Mouse (Mus musculus) CH12F3 (cell line): ENCODE measurements around the gene Cyp4f15.
"Not testable (repeated sequence)": the region's sequence is repeated elsewhere in the genome, so short reads cannot be mapped to it uniquely, and the experiment has no call there.

Experiments used
- in situ Hi-C: fragments of 300-500 bp; cut with MboI; formaldehyde crosslinking; loops from 2 replicates; pipeline ENCODE4 v1.14.3; 2020; ENCODE audit warnings: low sequenced_read_pairs

Gene Cyp4f15

DNA sequence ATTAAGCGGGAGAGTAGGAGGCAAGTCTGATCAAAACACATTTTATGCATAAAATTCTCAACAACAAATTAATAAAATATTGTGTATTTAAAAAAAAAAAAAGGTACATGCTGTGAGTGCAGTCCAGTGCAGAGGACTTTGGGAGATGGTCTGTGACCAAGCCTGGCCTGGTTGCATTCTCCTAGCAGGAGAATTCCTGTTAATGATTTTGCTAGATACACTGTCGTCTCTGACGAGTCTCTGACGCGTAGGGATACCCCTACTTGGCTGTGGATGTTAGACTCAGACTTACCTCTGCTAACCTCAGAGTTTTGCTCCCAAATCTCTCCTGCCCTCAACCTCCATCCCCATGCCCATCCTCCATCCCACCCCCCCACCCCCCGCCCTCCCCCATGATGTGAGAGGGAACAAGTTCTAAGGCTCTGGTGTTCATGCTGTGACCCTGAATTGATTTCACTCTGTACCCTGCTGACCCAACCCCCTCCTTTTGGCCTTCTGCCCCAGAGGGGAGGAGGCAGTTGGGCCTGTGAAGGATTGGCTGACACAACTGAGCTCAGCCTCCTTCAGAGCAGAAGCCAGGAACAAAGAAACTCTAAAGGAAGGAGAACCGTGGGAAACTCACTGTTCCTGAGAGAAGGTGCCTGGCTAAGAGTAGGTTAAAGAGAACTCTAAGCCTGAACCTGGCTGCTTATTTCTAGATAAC lies at the start of gene Cyp4f15:
Cyp4f15 (plus strand) TSS at position 580 of the 703 bp plus-strand sequence.
- in situ Hi-C loops, result no loop called here

DNA sequence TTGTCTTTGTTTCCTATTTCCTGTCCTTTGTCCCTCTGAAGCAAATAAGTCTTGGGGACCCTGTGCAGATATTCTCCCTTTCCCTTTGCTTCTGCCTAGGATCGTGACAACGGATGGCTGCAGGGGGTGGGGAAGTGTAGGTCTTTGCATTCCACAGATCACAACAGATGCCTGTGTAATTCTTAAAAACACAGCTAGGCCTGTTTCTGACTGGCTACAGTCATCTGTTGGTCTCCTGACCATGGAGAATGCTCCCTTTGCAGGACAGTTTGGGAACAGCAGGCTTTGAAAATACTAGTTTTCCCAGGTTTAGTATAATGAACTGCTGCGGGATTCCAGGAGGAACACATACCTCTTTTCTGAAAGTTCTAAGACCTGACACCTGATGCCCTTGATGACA lies 49.1 kb upstream of the Cyp4f15 start:
- in situ Hi-C loops, result no loop called here

- in situ Hi-C loops, result no loop called here
Measured at GRCm38 (mm10) chr17:32637151-32637550, 48.3 kb upstream of the Cyp4f15 start.

GRCm38 (mm10) chr17:32646631-32647030 lies 38.8 kb upstream of the Cyp4f15 start:
- in situ Hi-C loops, result no loop called here

- in situ Hi-C loops, result no loop called here
Measured at GRCm38 (mm10) chr17:32653860-32654259, 31.6 kb upstream of the Cyp4f15 start.

DNA sequence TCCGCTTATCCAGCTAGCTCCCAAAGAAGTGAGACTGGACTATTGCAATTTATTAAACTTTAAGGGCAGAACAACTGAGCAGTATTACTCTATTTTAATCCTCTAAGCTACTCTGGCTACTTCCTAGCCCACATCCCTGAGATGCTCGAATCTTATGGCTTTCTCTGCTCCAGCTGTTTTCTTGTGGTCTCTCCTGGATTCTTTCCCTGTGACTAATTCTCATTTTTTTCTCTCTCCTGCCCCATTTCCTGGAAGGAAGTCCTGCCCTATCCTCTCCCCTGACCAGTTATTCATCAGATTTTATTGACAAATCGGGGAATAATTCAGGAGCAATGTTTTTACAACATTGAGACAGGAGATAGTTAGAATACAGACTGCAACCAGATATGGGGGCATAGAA lies 28.4 kb upstream of the Cyp4f15 start:
- in situ Hi-C loops, result no loop called here

- in situ Hi-C loops, result no loop called here
Measured at GRCm38 (mm10) chr17:32658246-32658645, 27.2 kb upstream of the Cyp4f15 start.

GRCm38 (mm10) chr17:32658712-32659111 lies 26.7 kb upstream of the Cyp4f15 start, which contains the start of gene Cyp4f40:
Gene Cyp4f40, plus strand, starts transcription at chr17:32658900.
- in situ Hi-C loops, result no loop called here

- in situ Hi-C loops, result no loop called here
Measured at GRCm38 (mm10) chr17:32673976-32674375, 11.5 kb upstream of the Cyp4f15 start.

DNA sequence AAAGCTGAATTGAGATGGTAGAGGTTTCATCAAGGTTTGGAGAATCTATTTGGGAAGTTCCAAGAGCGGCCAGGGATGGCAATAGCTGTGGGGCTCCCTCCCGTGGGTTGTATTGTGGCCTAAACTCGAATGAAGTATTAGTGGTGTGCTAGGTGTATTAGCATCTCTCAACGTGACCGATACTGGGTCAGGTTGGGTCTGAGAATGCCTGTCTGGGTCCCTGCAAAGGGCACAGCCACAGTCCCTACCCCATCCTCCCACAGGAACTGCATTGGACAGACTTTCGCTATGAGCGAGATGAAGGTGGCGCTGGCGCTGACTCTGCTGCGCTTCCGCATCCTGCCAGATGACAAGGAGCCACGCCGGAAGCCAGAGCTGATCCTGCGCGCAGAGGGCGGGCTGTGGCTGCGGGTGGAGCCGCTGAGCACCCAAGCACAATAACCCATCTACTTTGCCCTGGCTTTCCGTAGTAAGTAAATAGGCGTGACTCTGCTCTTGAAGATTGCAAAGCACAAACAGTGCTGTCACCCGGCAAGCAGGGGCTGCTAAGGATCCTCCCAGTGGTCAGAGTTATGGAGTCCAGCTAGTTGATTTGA lies 9.3 kb upstream of the Cyp4f15 start:
- in situ Hi-C loops, result no loop called here

DNA sequence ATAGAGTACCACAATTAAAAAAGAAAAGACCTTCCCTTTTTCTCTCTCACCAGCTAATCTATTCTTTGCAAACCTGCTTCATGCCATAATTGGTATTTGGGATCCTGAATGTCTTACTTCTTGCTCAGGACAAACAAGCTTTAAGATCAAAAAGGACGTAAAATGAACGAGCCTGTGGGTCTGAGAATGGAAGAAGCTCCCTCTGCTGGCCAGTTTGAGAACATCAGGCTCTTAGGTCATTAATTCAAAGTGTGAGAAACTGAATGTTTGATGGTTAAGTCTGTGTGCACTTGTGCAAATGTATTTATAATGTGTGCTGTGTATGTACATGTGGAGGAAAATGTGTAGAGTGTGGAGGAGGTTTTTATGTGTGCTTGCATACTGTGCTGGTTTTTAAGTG lies 5.0 kb upstream of the Cyp4f15 start:
- in situ Hi-C loops, result no loop called here

- in situ Hi-C loops, result no loop called here
Measured at GRCm38 (mm10) chr17:32686722-32687121, 1.3 kb downstream of the Cyp4f15 start.

- in situ Hi-C loops, result no loop called here
Measured at GRCm38 (mm10) chr17:32690959-32691358, 5.5 kb downstream of the Cyp4f15 start.

DNA sequence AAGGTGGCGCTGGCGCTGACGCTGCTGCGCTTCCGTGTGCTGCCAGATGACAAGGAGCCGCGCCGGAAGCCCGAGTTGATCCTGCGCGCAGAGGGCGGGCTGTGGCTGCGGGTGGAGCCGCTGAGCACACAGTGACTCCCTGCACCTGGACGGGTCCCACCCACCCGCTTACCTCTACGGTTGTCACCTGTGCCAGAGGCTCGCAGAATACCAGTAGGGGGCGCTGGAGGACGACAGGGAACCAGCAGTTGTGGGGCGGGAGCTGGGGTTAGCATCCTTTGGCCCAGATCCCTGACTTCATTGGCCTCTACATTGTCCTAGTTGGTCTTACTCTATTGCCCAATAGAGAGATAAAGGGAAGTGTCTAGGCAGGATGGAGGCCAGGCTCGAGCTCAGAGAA lies 17.4 kb downstream of the Cyp4f15 start:
- in situ Hi-C loops, result no loop called here

DNA sequence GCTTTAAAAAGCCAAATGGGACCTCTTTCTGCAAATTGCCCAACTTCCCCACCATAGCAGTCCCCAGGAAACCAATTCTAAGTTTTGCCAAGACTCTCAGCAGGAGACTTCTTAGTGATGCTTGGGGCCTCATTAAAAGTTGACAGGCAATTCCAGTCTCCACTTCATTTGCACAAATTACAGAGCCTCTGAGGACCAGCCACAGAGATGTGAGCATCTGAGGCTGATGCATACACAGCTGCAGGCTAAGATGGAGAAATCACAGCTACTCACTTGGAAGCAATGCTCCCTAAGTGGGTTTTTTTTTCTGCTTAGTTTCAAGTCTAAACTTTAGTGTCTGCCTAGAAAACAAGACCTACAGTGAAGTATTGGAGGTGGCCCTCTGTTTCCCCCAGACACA lies 25.1 kb downstream of the Cyp4f15 start:
- in situ Hi-C loops, result not testable (repeated sequence)

GRCm38 (mm10) chr17:32722151-32722550 lies 36.7 kb downstream of the Cyp4f15 start:
- in situ Hi-C loops, result not testable (repeated sequence)

GRCm38 (mm10) chr17:32722771-32723170 lies 37.3 kb downstream of the Cyp4f15 start:
- in situ Hi-C loops, result no loop called here

GRCm38 (mm10) chr17:32726360-32726759 lies 40.9 kb downstream of the Cyp4f15 start:
- in situ Hi-C loops, result not testable (repeated sequence)

DNA sequence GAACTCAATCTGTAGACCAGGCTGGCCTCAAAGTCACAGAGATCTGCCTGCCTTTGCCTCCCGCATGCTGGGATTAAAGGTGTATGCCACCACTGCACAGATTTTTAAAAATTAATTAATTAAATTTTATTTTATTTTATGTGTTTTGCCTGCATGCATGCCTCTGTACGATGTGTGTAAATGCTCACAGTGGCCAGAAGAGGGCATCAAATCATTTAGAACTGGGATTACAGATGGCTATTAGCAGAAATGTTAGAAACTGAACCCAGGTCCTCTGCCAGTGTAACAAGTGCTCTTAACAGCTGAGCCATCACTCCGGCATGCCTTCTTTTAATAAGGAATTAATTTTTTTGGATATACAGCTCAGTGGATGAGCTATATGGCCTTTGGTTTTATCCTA lies 43.6 kb downstream of the Cyp4f15 start:
- in situ Hi-C loops, result no loop called here

DNA sequence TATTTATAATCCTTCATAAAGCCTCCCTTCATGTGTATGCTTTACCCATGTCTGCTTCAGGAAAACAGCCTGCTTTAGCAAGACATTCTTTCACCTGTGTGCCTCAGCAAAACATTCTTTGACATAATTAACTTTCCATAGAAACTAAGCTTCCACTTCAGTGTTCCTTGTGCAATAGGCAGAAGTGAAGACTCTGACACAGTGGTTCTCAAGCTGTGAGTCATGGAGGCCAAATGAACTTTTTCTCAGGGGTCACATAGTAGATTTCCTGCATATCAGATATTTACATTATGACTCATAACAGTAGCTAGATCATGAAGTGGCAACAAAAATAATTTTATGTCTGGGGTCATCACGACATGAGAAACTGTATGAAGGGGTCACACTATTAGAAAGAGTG lies 53.0 kb downstream of the Cyp4f15 start:
- in situ Hi-C loops, result no loop called here

GRCm38 (mm10) chr17:32741057-32741456 lies 55.6 kb downstream of the Cyp4f15 start:
- in situ Hi-C loops, result no loop called here

- in situ Hi-C loops, result no loop called here
Measured at GRCm38 (mm10) chr17:32750611-32751010, 65.2 kb downstream of the Cyp4f15 start.
